Mouse (Mus musculus) stomach, embryonic 16.5 days (tissue): Measurements from ENCODE around the gene Tmprss7. TPM values are rescaled to one million over a fixed set of nuclear protein-coding genes. Genes with fewer than 3 reads are reported as not detected.

Experiments
- polyA plus RNA-seq: library from polyadenylated mRNA; unstranded; fragments of >200 nt; fragmentation: Nextera tagmentation; extraction: Ambion mirVana; gene quantifications from 2 replicates; pipeline ENCODE4 v1.2.1, GENCODE M21; 2015

The Tmprss7 gene
- polyA plus RNA-seq, 1 experiment from 2014 or later = 0.26 TPM

Other genes starting within 250 kb of the Tmprss7 start
- 0.68 and 0.90 TPM in 2 replicates for gene Gm609, start 200.7 kb downstream of the Tmprss7 start, polyA plus RNA-seq
- gene Gm17783, start 161.6 kb downstream of the Tmprss7 start, polyA plus RNA-seq = 0.85 and 1.6 TPM in 2 replicates
- not detected in 2 replicates for gene Slc9c1, start 158.3 kb downstream of the Tmprss7 start, polyA plus RNA-seq
- gene Gcsam, start 83.3 kb downstream of the Tmprss7 start, polyA plus RNA-seq = 0.20 and 0.48 TPM in 2 replicates
- gene BC016579, start 39.6 kb downstream of the Tmprss7 start, polyA plus RNA-seq = 5.3 and 5.4 TPM in 2 replicates
- 20.3 and 21.6 TPM in 2 replicates for gene Tagln3, start 30.9 kb upstream of the Tmprss7 start, polyA plus RNA-seq
- gene Abhd10, start 49.3 kb upstream of the Tmprss7 start, polyA plus RNA-seq = 25.6 and 26.7 TPM in 2 replicates